Mouse (Mus musculus): ENCODE measurements around the gene Rchy1.
"Not testable (repeated sequence)": the region's sequence is repeated elsewhere in the genome, so short reads cannot be mapped to it uniquely, and the experiment has no call there.

Rchy1 gene

DNA sequence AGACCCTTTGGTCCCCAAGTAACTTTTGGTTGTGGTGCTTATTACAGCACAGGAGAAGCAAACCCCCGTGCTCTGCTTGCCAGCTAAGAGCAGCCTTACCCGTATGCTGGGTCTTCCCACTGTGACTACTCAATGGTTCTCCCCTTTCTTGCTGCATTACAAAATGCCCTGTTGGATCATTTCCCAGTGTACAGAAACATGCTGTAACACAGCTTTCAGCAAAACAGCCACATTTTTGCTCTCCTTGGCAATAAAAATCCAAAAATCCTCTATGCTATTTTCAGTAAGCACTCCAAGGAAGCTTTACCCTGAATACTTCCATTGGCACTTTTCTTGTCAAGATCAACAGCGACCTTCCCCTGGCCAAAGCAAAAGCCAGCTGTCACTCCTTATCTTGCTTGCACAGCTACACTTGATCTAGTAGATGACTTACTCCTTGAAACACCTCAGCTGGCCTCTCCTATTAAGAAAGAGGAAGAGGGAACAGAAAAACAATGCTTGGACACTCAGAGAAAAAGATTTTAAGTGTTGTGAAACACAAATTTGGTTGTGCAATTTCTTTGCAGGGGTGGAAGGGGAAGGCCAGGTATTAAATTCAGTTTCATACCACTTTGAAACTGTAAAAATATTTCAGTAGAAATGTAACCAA is 2.1 kb downstream of the Rchy1 start:
- DNase-seq (ENCODE audit: low spot score in 2 of 2), result peak in 1 of 2 experiments; percentile 20

DNA sequence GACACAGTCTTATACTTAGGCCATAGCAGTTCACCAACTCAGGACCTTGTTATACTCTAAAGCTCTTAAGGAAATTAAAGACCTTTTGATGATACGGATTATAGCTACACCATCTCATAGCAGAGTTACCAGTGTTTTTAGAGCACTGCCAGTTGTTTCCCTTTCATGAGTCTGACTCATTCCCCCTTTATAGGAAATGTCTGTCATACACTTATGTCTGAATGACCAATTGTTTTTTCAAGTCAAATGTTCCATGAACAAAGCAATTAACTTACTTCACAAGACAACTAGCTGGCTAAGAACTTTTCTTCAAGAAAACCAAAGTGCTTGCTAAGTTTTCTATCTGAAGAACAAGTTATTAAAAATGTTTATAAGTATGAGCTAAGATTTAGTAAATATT is 2.9 kb downstream of the Rchy1 start:
- no peak for DNase-seq (ENCODE audit: low spot score in 2 of 2)

DNA sequence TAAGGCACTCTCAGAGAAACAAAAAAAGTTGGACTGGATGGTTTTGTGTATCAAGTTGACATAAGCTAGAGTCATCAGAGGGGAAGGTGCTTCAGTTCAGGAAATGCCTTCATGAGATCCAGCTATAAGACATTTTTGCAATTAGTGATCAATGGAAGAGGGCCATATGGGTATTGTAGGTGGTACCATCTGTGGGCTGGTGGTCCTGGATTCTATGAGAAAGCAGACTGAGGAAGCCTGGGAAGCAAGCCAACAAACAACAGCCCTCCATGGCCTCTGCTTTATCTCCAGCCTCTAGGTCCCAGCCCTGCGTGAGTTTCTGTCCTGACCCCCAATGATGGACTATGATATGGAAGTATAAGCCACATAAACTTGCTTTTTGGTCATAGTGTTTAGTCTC is 3.8 kb downstream of the Rchy1 start:
- no peak for DNase-seq (ENCODE audit: low spot score in 2 of 2)

DNA sequence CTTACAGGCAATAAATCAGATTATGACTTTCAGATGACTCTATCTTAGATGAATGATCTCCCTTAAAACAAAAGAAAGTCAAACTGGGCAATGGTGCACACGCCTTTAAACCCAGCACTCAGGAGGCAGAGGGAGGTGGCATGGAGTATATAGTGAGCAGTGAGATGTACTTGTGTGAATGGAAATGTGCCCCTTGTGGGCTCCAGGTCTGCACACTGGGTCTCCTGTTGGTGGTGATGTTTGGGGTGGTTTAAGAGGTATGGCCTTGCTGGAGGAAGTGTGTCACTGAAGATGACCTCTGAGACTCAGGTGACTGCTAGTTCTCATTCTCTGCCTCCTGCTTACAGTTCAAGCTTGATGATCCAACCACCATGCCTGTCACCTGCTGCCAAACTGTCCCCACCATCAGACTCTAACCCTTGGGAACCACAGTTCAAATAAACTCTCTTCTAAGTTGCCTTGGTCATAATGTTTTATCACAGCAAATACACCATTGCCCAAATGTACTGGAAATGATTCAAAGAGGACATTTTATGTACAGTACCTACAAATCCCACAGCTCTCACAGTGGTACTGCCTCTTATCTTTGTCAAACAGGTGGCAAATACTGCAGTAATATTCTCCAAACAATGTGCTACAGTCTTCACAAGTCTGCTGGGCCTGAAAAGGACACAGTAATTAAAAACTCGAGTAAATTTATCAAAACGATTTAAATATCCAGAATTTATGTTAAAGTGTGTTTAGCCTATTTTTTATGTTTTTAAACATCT is 5.7 kb downstream of the Rchy1 start:
- DNase-seq (ENCODE audit: low spot score in 2 of 2), result no peak

DNA sequence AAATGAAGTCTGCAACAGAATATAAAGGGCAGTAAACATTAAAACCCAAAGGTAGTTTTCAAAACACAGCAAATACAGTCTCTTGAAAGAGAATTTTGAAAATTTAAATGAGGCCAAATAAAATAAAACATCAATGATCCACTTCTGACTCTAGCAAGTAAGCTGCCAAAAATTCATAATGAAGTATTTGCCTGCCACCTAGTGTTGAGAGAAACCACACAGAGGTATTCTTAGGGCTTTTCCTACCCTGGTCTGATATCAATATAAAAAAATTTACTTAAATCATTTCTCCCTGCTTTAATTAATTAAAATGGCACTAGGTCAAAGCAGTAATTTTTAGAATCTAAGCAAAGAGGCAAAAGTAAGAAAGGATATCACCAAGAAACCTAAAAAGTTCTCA is 11.5 kb downstream of the Rchy1 start:
- no peak for DNase-seq (ENCODE audit: low spot score in 2 of 2)

DNA sequence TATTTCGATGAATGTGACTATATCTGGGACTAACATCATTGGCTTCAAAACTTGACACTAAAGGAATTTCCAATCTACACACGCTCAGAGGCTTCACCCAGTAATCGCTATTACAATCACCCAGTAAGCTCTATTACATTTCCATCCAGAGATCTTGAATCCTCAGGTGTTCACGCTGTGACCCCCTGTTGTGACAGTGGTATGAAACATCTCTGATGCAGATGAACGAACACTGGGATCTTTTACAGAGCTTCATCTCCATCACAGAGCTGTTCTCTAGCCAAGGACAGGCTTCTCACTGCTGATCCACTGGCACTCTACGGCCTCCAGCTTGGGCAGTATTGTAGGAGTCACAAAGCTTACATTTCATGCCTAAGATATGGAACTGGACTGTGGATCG is 13.4 kb downstream of the Rchy1 start:
- DNase-seq (ENCODE audit: low spot score in 2 of 2), result no peak

DNA sequence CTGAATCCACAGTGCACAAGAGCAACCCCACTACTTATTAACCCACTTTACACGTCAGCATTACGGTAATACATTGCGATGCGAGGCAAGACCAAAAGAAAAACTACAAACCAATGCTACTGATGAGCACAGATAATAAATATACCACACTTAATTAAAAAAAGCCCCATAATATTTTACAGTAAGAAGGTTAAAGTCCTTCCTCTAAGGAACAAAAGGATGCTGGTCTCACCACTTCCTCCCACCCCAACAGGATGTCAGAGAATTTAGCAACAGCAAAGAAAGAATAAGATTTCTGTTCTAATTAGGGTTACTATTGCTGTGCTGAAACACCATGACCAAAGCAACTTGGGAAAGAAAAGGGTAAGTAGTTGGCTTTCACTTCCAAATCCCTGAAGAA is 15.9 kb downstream of the Rchy1 start:
- no peak for DNase-seq (ENCODE audit: low spot score in 2 of 2)

DNA sequence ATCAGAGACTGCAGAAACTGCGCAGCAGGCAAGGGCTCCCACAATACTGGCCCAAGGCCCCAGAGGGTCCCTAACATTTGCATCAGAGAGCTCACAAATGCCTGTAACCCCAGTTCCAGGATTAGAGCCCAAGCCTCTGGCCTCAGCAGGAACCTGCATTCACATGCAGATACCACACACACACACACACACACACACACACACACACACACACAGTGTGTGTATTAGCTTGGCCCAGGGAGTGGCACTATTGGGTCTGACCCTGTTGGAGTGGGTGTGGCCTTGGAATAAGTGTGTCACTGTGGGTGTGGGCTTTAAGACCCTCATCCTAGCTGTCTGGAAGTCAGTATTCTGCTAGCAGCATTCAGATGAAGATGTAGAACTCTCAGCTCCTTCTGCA is 17.3 kb downstream of the Rchy1 start:
- DNase-seq (ENCODE audit: low spot score in 2 of 2), result not testable (repeated sequence)

DNA sequence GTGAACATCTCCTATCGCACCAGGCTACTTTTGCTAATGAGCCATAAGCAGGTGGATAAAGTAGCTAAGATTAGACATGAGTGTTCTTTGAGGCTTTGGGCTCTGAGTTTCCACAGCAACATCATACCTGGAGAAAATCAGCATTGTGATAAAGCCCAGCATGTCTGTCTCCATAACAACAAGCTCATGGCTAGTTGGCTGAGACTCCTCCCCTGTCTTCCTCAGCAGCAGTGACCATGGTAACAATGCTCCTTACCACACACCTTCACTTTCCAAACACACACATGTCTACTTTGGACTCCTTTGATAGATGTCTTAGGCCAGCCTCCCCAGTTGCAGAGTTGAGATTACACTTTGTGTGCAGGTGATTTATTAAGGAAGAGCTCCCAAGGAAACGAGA is 49.6 kb downstream of the Rchy1 start:
- DNase-seq (ENCODE audit: low spot score in 2 of 2), result no peak

DNA sequence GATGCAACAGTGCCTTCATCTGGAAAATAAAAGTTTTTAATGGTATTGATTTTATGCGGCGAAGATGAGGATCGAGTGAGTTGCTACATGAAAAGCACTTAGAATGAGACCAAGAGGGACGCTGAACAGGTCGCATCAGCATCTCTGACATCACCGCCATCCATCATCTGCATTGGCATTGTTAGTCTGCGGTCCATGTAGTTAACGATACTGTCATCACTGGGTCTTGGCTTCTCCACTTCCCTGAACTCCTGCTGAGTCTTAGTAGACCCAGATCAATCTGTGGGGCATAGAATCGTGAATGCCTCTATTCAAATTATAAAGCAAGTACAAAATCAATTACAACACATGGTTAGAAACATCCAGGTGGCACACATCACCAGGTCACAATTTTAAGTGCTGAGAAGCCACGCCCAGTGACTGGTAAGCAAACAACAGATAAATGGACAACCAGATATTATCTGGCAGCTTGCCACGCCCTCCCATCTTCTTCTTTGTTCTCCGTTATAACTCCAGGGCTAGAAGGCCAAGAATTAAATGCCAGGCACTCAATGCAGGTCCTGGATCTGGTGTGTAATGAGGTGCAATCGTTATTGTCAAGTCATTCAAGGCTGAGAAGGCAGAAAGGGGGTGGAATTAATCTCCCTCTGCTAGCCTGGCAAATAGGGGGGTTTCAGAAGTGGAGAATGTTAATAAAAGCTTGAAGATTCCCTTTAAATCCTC is 51.3 kb downstream of the Rchy1 start:
- no peak for DNase-seq (ENCODE audit: low spot score in 2 of 2)

DNA sequence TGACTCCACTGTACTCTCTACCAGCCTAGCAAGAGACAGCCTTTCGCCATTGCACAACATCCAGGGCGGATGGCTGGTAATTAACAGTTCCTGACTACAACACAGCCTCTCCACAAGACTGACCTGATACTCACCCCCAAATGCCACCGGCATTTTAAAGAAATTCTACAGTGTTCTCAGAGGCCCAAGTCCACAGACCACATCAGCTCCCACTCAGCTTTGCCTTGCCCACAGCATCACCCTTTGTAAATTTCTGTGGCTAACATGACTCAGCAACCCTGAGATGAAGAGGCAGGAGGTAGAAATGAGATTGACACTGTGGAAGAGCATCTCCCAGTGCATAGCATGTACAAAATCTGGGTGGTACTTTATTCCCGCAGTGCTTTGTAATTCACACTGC is 52.3 kb downstream of the Rchy1 start:
- no peak for DNase-seq (ENCODE audit: low spot score in 2 of 2)

DNA sequence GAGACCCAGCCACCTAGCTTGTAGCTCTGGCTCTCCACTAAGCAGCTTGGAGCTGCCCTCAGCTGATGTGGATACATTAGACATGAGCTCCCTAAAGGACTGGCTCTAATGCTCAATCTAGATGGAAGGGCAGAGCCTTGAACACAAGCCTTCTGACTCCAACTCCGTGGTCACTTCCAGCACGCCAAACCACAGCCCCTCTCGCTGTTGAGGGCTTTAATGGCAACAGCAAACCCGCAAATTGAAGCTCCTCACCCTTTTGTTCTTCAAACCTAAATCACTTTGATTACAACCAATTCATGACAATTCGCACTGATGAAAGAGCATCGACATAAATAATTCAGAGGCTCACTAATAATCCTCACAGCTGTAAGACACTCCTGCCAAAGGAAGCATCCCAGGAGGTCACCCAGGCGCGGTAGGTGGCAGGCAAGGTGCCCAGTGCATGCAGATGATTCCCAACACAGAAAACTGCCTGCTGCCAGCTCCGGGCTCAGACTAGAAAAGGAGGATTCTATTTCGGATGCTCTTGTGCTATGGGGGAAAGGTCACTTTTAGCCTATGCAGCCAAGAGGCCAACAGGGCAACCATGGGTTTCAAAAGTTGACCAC is 53.8 kb downstream of the Rchy1 start:
- no peak for DNase-seq (ENCODE audit: low spot score in 2 of 2)

All from frontal cortex, postnatal 36 days (tissue).